Mouse (Mus musculus) large intestine, adult 2 months (tissue): ENCODE data around the gene Mknk1. TPM values are rescaled to one million over a fixed set of nuclear protein-coding genes. Genes with fewer than 3 reads are reported as not detected.

Experiments used
- DNase-seq: peaks from one replicate; pipeline ENCODE4 v3.0.0-alpha.2; 2012; ENCODE audit warnings: low read depth, low spot score
- WGBS: fragments of 180-500 bp; shearing (Covaris S2); methylation state at CpG from one replicate; pipeline ENCODE4 v1.1.7; 2018; 5-methylcytosine and 5-hydroxymethylcytosine counted together
- polyA plus RNA-seq: library from polyadenylated mRNA; depleted of rRNA; stranded (reverse); fragments of >200 nt; gene quantifications from 2 replicates; pipeline ENCODE4 v1.2.3, GENCODE M21; 2012

Gene Mknk1
- polyA plus RNA-seq, 1 experiment, result 23.6 TPM

DNA sequence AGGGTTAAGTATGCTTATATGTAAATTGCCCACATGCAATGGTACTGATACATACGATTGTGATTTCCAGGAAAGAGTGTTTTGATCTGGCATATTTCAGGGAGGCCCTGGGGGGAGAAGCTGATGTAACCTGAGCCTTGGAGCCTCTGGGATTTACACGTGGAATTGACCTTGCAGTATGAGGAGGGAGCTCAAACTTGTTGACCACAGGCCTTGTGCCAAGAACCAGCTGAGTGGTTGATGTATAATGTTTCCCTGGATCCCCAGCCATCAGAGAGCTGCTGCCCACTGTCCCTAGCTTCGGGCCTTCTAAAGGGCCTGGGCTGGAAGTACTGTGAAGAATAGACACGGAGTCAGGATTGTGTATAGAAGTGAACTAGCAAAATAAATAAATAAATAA lies 958 bp downstream of the Mknk1 start:
- DNase-seq, result no peak
- WGBS, result 48% methylated on average over 4 of the region's 4 CpGs

DNA sequence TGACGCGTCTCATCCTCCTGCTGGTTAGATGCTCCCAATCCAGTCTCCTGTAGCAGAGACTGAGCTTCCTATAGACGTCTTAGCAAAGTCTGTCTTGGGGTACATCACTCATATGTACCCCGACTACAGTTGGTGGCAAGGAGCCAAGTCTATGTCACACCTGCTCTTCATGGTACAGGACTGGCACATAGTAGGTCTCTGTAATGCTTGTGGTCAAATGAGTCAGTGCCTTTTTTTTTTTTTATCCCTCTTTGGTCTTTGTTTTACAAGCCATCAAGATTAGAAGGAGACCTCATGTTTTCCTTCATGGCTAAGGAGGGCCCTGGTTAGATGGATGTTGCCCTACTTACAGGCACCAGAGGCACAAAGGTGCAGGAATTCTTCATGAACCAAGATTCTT lies 1.8 kb downstream of the Mknk1 start:
- DNase-seq, result no peak
- WGBS, result 85% methylated on average over 4 of the region's 4 CpGs

DNA sequence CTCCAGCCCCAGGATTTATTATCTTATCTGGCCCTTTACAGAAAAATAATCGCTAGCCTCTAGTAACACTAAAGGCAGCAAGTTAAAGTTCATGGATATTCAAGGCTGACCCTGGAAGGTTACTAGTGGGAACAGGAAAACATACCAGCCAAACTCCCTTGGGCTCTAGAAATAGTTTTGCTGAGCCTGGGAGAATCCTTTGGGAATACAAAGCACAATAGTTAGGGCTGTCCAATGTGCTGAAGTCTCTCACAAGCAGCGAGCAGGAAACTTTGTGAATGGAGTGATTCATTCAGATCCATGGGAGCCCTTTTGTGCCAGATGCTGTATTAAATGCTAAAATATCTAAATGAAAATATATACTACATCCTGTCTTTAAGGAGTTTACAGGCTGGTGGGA lies 7.7 kb downstream of the Mknk1 start:
- 73% methylated on average over 2 of the region's 2 CpGs for WGBS
- no peak for DNase-seq

DNA sequence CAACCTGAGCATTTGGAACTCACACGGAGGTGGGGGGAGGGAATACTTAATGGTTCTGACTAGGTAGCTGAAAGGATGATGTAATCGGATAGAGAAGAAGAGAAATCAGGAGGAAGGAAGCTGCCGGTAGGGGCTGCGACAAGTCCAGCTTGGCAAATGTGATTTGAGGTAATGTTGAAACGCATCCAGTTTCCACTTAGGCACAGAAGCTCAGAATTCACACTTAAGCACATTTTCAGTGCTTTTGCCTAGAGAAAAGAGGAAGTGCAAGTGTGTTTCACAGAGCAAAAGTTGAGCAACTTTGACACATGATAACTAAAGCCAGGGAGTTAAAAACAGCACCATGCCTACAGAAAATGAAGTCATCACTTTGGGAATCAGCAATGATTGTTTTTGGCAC lies 8.4 kb downstream of the Mknk1 start:
- DNase-seq, result no peak
- 52% methylated on average over 5 of the region's 5 CpGs for WGBS

DNA sequence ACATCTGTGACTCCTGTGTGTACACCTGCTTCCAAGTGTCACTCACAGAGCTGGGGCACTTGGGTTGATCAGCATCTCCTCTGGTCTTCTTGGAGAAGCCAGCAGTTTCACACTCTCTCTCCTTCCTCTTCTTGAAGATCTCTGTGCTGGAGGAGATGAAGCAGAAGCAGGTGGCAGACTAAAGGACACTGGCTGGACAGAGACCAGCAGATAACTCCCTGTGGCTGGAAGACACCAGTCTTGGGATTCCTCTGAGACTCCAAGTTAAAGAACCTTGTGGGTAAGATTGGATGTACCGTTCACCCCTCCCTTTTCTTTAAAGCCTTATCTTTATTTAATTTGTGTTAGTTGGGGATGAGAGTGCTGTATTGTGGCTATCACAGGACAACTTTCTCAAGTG lies 9.1 kb downstream of the Mknk1 start:
- 87% methylated on average over 1 of the region's 1 CpGs for WGBS
- no peak for DNase-seq

DNA sequence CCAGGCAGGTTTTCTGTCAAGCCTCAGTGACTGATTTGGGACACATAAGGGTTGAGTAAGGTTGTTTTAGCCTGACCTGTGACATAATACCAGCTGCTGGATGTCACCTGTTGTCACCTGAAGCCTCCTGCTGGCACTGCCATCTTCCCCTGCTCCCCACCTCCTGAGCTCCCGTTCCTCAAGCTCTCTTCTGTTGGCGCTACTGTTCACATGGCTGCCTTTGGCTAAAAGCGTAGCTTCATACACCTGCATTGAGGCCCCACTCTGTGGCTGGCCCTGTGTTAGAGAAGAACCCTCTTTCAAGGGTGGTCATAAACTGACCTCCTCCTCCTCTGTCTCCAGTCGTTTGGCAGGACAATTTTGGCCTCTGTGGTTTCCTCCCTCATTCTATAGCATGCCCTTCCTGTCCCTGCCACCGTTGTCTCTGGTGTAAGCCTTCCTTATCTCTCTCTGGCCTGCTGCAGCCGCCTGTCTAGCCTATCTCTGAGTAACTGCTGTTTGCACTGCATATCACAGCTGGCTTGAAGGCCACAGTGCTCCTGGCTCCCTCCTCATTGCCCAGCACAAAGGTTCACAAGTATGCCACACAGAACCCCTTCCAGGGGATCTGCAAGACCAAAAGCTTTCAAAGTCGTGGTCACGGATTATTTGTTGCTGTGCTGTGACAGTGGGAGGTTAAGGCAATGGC lies 10.1 kb downstream of the Mknk1 start:
- WGBS, result 55% methylated on average over 8 of the region's 8 CpGs

DNA sequence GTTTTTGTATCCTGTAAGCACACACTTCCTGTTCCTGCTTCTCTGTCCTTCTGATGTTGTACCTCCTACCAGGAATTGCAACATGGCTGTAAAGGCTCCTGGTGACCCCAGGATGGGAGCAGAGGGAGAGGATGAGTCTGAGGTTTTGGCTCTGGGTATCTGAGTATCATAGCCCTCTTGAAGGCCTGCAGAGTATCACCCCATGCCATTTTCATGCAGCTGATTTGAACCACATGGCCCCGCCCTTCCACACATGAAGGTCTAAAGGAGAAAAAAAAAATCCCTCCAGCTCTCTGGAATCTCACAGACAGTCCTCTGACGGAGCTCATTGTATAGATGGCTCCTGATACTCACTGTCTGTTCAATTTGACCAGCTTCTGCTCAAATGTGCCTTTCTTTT lies 11.1 kb downstream of the Mknk1 start:
- DNase-seq, result no peak
- 80% methylated on average over 2 of the region's 2 CpGs for WGBS

More for the DNA sequence above, 10.1 kb downstream of the Mknk1 start:
- no peak for DNase-seq

DNA sequence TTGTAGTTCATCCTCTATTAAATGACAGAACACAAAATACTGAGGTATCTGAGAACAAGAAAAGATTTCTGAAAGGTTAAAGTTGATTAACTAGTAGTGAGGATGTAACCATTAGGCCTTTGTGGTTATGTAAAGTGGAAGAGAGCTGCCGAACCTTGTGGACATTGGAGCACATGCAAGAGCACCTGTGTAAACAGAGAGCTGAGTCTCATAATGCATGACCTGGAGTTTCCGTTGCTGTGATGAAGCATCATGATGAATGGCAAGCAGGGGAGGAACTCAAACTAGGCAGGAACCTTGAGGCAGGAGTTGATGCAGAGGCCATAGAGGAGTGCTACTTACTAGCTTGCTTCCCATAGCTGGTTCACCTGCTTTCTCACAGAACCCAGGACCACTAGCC lies 11.6 kb downstream of the Mknk1 start:
- 21% methylated on average over 2 of the region's 2 CpGs for WGBS

DNA sequence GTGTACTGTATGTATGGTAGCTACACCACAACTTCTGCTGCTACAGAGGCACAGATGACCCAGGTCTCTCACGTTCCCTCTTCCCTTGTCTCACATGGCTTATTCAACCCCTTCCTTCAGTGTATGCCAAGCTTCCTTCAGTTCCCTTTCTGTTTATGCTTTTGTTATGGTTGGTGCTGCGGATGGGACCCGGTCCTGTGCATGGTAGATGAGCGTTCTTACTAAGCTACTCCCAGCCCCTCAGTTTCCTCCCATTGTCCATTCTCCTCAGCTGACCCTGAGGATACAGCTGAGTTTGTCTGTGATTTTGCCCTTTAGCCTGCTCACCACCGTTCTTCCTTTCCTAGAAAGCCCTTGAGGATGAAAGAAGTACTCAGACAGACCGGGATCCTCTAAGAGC lies 12.6 kb downstream of the Mknk1 start:
- WGBS, result 91% methylated on average over 6 of the region's 6 CpGs
- no peak for DNase-seq

More for the DNA sequence above, 11.6 kb downstream of the Mknk1 start:
- DNase-seq, result no peak

DNA sequence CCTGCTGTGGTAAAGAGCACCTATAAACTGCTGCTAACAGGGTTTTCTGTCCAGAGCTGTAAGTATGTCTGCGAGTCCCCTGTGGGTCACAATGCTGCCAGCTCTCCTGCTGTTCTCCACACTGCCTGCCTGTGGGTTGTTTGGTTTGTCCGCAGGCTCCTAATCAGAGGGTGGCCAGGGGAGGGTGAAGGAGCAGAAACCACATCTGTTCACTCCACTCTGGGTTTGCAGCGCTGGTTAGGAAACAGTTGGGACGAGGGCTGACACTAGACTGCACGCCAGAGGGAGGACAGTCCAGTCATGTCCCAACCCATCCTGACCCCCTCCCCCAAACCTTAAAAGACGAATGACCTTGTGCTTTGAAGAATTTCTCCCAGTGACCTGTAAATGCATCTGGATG lies 16.1 kb downstream of the Mknk1 start:
- no peak for DNase-seq
- WGBS, result 75% methylated on average over 6 of the region's 6 CpGs

DNA sequence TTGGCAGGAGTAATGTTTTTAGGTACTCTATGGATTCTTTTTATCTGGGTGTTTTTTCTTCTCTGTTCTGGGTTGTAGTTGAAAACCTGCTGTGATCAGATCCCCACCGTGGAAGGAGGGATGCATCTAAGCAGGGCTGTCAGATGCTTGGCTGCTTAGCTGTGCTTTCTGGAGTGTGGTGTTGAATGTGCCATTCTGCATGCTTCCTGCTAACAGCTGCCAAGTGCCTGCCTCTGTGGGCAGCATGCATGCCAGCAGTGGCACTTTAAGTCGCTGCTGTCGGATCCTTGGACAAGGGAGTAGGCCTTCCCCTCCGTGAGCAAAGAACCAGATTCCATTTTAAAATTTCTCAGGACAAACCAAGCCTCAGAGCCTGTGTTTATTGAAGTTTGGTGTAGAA lies 16.6 kb downstream of the Mknk1 start:
- no peak for DNase-seq
- 80% methylated on average over 4 of the region's 4 CpGs for WGBS

DNA sequence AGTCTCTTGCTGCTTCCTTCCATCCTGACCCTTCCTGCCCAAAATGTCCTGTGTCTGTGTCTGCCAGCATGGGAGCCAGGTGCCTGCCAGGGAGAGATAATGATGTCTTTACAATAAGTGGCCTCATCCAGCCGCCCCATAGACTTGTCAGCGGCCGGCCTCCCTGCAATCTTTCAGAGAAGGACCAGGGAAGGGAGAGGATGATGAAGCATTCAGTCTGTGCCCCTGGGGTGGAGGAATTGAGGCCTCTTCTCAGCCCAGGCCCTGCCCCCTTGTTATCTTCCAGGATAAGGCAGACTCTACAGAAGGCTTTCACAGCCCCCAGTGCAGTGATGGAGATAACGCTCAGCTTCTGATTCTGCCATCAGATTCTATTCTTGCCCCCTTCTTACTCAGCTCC lies 17.3 kb downstream of the Mknk1 start:
- no peak for DNase-seq
- 88% methylated on average over 4 of the region's 4 CpGs for WGBS

DNA sequence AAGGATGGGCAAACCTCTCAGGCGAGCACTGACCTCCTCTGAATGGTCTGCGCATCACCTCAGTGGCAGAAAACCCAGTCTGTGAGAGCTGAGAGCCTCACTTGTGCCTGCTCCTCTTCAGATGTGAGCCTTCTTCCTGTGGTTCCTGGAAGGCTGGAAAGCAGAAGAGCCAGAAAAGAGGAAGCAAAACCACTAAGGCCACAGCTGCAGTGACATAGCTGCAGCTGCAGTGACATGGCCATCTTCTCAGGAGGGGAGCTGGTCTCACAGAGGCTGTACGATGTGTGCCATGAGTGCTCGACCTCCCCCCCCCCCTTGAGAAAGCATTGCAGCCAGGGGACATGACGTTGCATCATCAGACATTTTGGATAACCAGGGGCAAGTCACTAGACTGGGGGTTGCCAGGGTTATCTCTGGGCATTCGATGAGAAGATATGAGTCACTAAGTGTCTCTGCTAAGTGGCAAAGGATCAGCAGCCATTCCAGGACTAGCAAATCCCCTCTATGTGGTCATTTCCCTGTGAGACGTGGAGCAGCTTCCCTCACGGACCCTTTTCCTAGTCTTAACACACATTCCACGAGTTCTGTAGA lies 18.4 kb downstream of the Mknk1 start:
- 85% methylated on average over 9 of the region's 9 CpGs for WGBS
- DNase-seq, result no peak

DNA sequence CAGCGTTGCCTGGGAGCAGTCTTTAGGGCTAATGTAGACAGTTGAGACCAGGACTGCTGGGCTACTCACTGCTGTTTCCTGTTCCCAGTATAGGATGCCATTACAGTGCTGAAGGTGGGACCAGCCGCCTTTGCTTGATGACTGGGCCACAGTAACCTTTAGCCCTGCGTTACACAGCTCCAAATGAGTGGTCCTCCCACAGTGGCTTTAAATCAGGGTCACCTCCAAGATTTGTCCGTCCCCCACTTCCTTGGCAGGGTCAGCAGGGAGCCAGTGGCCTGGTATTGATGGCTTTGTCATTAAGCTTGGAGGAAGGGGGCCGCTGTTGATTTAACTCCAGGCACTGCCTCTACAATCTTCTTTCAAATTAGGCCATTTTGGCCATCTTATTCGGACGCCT lies 24.4 kb downstream of the Mknk1 start:
- no peak for DNase-seq
- WGBS, result 84% methylated on average over 7 of the region's 7 CpGs

DNA sequence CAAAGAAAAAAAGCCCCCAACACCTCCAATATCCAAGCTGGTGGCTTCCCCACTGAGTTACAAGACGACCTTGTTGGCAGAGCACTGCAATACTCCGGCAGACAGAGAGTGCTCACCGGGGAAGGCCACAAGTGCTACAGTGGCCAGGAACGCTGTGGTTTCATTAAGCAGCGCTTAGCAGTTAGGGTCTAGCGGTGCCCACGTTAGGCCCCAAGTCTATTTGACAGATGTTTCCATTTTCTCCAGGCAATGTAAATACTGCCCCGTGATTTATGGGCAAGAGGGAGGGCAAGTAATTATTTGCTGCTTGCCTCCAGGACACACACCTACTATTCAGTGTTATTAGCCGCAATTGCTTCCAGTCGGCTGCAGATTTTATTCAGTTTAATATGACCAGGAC lies 24.9 kb downstream of the Mknk1 start:
- WGBS, result 62% methylated on average over 10 of the region's 10 CpGs
- no peak for DNase-seq

DNA sequence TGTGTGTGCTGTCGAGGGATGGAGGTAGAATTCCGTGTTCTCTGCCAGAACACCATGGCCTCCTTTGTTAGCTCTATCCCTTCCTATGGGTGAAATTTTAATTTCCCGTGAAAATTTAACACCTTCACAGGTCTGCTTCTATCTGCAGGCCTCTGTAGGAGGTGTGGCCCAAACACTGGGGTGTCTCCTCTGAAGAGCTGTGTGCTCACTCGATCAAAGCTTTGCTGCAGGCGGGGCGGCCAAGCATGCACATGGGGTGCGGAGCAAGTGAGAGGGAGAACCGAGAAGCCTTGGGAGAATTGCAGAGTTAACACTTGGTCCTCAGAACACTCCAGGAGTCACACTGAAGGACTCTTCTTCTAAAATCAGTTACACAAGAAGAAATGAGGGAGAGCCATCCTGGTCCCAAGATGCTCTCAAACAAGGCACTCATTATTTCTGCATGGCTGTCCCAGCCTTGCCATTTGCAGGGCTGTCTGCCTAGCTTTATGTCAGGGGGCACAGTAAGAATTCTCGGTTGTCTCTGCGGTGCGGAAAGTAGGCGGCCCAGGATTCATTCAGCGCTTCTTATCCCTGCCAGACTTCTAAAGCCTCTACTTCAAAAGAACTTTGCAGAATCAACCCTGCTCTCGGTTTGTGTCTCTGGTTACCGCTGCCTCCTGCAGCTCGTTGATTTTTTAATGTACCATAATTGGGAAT lies 30.7 kb downstream of the Mknk1 start:
- WGBS, result 69% methylated on average over 16 of the region's 16 CpGs
- DNase-seq, result no peak

DNA sequence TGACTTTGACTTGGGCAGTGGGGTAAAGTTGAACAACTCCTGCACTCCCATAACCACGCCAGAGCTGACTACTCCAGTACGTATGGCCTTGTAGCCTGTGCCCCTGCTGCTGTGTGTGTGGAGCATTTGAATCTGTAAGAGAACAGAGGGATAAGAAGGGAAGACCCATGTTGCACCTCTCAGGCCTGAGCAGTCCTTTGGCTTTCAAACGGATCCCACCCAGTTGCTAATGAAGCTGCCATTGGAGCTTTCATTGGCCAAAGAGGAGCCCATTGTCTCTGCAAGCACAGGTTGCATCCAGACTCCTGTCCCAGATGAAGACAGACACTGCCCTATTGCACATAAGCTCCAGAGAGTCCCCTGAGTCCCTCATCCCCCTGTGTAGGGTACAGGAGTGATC lies 34.2 kb downstream of the Mknk1 start:
- DNase-seq, result no peak
- WGBS, result 87% methylated on average over 3 of the region's 3 CpGs

DNA sequence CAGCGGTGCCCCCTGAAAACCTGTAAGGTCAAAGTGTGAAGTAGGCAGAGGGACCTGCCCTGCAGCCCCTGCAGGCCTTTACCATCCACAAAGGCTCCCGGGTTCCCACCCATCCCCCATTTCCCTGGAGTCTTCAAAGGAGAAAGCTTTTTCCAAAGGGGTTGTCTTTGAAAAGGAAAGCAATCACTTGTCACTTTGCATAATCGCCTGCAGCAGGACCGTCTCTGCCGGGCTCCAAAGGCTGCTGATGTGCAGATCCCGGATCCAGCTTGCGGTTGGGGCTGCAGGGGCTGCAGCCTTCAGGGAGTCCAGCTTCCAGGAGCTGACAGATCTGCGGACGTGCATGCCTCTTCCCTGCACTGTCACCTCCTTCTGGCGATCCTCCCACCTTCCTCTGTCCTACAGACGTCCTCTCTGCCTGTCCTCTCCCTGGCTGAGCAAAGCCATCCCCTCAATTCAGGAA lies 39.2 kb downstream of the Mknk1 start:
- DNase-seq, result no peak
- 43% methylated on average over 11 of the region's 11 CpGs for WGBS

DNA sequence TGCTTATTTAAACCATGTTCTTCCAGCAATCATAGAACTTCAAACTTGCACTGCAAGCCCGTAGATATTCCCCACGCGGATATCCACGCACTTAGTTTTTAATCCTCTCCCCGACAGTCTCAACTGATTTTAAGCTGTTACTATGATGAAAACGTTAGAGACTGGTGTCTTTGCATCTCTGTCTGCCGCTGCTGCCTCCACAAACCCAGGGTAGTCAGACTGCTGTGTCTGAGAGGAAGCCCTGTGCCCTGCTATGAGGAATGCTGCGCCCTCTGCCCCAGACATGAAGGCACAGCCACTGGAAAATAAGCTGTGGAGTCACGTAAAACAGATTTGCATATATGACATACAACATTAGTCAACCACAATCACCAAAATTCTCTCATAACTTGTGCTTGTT lies 39.8 kb downstream of the Mknk1 start:
- DNase-seq, result no peak
- WGBS, result 78% methylated on average over 9 of the region's 9 CpGs

DNA sequence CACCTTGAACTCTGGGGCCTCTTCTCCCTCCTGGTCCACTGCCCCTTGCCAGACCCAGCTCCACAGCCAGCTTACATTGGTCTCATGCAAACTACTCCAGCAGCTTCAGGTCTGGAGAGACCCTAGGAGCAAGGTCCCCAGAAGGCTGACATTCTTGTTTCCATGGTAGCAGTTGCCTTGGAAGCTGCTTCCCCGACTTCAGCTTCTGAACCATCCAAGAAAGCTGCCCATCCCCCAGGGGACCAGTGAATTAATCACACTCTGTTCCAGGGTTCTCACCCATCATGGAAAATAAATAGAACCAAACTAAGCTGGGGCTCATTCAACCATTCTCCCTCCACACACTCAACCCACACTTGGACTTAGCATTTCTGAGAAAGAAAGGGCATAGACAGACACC lies 42.2 kb downstream of the Mknk1 start:
- WGBS, result 22% methylated on average over 1 of the region's 1 CpGs
- no peak for DNase-seq

DNA sequence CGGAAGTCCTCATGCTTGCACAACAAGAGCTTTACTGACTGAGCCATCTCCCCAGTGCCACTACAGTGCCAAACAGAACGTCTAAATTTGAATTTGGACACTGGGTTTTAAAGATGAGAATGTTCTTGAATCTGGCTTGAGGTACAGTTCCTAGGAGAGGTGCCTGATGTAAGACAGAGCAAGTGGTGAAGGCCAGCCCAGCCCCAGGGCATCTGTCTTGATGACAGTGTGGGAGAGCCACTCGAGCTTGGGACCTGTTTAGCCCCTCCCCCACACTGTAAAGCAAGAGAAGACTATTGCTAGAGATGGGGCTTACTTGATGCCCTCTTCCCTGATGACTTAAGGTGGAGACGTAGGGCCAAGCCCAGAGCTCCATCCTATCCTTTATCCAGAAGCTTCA lies 43.2 kb downstream of the Mknk1 start:
- DNase-seq, result no peak
- WGBS, result 47% methylated on average over 4 of the region's 4 CpGs
